Mouse (Mus musculus): ENCODE data around the gene Gdnf. TPM values are rescaled to one million over a fixed set of nuclear protein-coding genes. Genes with fewer than 3 reads are reported as not detected.

The Gdnf gene
- polyA plus RNA-seq, 1 experiment from 2014 or later, result 0.23 TPM

DNA sequence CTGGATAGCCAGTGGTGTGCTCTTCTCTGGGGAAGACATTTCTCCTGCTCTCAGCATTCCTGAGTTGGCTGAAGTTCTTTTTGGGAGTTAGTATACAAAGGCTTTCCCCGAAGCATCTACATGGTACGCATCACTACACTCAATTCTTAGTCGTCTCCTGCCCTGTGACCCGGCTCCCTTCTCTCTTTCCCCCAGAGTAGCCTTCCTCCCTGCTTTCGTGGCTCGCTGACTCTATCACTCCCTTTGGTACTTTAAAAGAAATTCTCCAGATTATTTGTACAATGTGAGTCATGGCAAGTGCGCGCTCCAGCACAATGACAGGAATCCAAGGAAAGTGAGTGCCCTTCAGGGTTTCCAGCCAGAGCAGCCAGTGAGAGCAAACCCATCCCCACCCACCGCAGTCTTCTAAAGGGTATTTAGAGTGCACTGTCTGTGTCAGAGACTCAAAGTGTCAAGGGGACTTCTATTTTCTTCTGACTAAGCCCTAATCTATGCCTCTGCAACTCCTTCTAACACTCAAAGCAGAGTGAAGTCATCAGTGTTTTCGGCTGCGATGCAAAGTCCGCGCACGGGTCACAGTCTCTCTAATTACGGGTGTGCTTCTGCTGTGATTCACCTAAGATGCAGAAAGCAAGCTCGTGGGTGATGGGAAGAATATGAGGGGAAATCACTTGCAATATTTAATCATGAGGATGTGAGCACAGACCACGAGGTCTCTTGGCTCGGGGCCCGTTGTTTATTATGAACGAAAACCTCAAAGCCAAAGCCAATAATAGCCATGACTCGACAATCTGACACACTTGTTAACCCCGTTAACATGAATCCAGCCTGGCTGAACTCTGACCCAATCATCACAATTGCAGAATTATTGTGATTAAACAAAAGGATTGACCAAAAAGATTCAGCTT is 67.2 kb downstream of the Gdnf start:
- Histone ChIP-seq H3K4me3 (ENCODE audit: low read length) (no peak overlapping the region), H3K9me3 (ENCODE audit: control insufficient read depth, low read length) (no peaks in the 10 kb centered on the region), H3K4me2 (ENCODE audit: low read length) (peak overlapping the region; percentile 27), H3K27ac (ENCODE audit: low read depth, low read length) (no peak overlapping the region), H3K4me1 (ENCODE audit: control insufficient read depth, insufficient read depth, low read depth, low read length) (peaks cover 4% of the 10 kb centered on the region; the same call in 1 of the 2 replicates), H3K27me3 (replicated peaks; ENCODE audit: control insufficient read depth, insufficient read depth, low read length) (no peaks in the 10 kb centered on the region), H3K36me3 (ENCODE audit: control insufficient read depth, insufficient read depth, low read length) (no peaks in the 10 kb centered on the region; the same call in 1 of the 2 replicates), H3K9ac (ENCODE audit: low read depth, low read length) (no peak overlapping the region)
- peak; percentile 37 for ATAC-seq
- WGBS, result 36% methylated on average over 22 of the region's 22 CpGs

DNA sequence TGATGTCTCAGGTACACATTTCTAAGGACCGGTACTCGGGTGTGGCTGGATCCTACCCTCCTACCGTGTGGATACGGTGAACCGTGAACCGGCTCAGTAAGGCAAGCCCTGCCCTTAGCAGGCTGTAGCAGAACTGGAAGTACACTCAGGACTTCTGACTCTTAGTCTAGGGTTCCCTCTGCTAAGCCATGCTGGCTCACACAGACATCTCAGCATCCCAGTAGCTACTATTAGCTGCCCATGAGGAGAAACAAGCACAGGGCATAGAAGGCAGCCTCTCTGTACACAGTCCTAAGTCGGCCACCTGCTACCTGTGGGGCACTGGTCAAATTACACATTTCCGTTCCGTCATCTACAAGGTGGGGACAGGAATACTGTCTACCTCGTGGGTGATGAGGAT is 68.2 kb downstream of the Gdnf start:
- H3K4me2 ChIP-seq (ENCODE audit: low read length), result no peak overlapping the region
- WGBS, result 64% methylated on average over 10 of the region's 10 CpGs
- ATAC-seq, result 0 out of 2 replicates have a peak, but pooled peaks have one; percentile 12
- no peaks in the 10 kb centered on the region for H3K9me3 ChIP-seq (ENCODE audit: control insufficient read depth, low read length)
- no peak overlapping the region for H3K4me3 ChIP-seq (ENCODE audit: low read length)
- H3K4me1 ChIP-seq (ENCODE audit: control insufficient read depth, insufficient read depth, low read depth, low read length), result peaks cover 4% of the 10 kb centered on the region; the same call in 1 of the 2 replicates
- no peak overlapping the region for H3K9ac ChIP-seq (ENCODE audit: low read depth, low read length)
- no peak overlapping the region for H3K27ac ChIP-seq (ENCODE audit: low read depth, low read length)
- peaks cover under 1% of the 10 kb centered on the region; the same call in 1 of the 2 replicates for H3K36me3 ChIP-seq (ENCODE audit: control insufficient read depth, insufficient read depth, low read length)
- H3K27me3 ChIP-seq (replicated peaks; ENCODE audit: control insufficient read depth, insufficient read depth, low read length), result no peaks in the 10 kb centered on the region

DNA sequence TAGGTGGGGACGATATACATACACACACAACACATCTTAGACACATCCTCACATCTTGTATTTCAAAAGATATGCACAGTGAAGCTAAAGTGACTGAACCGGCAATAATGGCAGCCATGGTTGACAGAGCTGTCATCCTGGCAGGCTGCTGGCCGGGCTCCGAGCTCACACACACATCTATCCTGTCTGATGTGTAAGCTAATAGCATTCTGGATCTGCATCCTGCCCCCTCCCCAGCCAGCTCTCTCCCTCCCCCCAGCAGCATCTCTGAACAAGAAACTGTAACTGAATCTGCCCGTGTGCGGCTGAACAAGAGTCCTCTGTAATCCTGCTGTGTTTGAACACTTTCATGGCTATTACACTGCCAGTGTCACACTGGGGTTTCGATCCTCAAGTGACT is 69.3 kb downstream of the Gdnf start:
- Histone ChIP-seq H3K9me3 (ENCODE audit: control insufficient read depth, low read length) (no peaks in the 10 kb centered on the region), H3K4me3 (ENCODE audit: low read length) (no peak overlapping the region), H3K36me3 (ENCODE audit: control insufficient read depth, insufficient read depth, low read length) (peaks cover 3% of the 10 kb centered on the region; the same call in 1 of the 2 replicates), H3K27ac (ENCODE audit: low read depth, low read length) (no peak overlapping the region), H3K27me3 (replicated peaks; ENCODE audit: control insufficient read depth, insufficient read depth, low read length) (no peaks in the 10 kb centered on the region), H3K4me2 (ENCODE audit: low read length) (no peak overlapping the region), H3K4me1 (ENCODE audit: control insufficient read depth, insufficient read depth, low read depth, low read length) (peaks cover 4% of the 10 kb centered on the region; the same call in 1 of the 2 replicates), H3K9ac (ENCODE audit: low read depth, low read length) (no peak overlapping the region)
- peak; percentile 31; the same call in 1 of the 2 replicates for ATAC-seq
- WGBS, result 35% methylated on average over 7 of the region's 7 CpGs

DNA sequence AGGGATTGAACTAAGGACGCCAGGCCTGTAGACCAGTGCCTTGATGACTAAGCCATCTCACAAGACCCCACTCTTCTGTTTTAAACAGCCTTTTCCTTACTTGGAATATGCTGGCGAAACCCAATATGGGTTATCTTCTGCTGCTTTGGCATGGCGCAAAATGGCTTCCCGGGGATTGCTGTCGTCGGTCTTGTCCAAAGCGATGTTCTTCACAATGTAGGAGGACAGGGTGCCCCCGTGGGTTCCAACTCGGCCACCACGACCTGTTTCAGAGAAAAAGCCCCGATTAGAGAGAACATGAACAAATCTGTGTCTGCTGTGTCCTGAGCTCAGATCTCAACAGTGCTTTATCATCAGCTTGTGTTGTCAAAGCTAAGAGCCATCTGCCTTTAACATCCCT is 73.5 kb downstream of the Gdnf start:
- Histone ChIP-seq H3K9ac (ENCODE audit: low read depth, low read length) (no peak overlapping the region), H3K9me3 (ENCODE audit: control insufficient read depth, low read length) (no peaks in the 10 kb centered on the region), H3K36me3 (ENCODE audit: control insufficient read depth, insufficient read depth, low read length) (peaks cover 3% of the 10 kb centered on the region), H3K27ac (ENCODE audit: low read depth, low read length) (no peak overlapping the region), H3K4me2 (ENCODE audit: low read length) (no peak overlapping the region), H3K4me3 (ENCODE audit: low read length) (no peak overlapping the region), H3K27me3 (replicated peaks; ENCODE audit: control insufficient read depth, insufficient read depth, low read length) (no peaks in the 10 kb centered on the region), H3K4me1 (ENCODE audit: control insufficient read depth, insufficient read depth, low read depth, low read length) (no peaks in the 10 kb centered on the region; the same call in 1 of the 2 replicates)
- WGBS, result 92% methylated on average over 11 of the region's 11 CpGs
- no peak for ATAC-seq

DNA sequence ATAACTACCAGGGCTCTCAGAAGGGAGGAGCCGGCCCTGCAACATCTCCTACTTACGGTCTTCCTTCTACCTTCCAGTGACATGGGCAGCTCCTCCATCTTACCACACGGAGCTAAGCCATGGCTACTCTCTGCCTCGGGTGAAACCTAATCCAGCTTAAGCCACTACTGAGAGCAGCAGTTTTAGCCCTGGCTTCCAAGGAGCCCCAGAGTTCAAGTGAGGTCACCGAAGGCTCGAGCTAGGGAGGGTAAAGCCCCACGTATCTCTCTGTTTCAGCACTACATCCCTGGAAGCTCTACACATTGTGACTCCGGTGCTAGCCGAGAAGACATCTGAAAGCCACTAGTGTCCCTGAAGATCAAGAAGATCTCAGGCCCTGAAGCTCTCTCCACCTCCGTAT is 74.5 kb downstream of the Gdnf start:
- Histone ChIP-seq H3K27ac (ENCODE audit: low read depth, low read length) (no peak overlapping the region), H3K4me2 (ENCODE audit: low read length) (no peak overlapping the region), H3K9me3 (ENCODE audit: control insufficient read depth, low read length) (no peaks in the 10 kb centered on the region), H3K27me3 (replicated peaks; ENCODE audit: control insufficient read depth, insufficient read depth, low read length) (no peaks in the 10 kb centered on the region), H3K9ac (ENCODE audit: low read depth, low read length) (no peak overlapping the region), H3K4me3 (ENCODE audit: low read length) (no peak overlapping the region), H3K36me3 (ENCODE audit: control insufficient read depth, insufficient read depth, low read length) (peaks cover 3% of the 10 kb centered on the region), H3K4me1 (ENCODE audit: control insufficient read depth, insufficient read depth, low read depth, low read length) (no peaks in the 10 kb centered on the region; the same call in 1 of the 2 replicates)
- no peak for ATAC-seq
- 80% methylated on average over 10 of the region's 10 CpGs for WGBS

DNA sequence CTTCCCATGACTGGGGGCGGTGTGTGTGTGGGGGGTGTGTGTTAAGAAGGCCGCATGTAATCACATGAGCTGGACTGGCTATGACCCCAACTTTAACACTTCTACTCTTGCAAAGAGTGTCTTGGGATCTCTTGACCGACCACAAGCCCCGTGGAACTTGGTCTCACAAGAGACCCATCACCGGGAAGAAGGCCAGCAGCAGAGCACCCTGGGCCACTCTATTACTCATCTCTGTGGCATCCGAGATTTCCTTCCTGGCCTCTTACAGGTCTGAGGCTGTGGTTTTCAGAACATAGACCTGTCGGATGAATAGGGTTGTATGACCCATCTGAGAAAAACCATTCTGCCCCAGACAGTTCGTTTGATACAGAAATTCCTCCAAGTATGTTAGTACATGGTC is 75.9 kb downstream of the Gdnf start:
- Histone ChIP-seq H3K36me3 (ENCODE audit: control insufficient read depth, insufficient read depth, low read length) (peaks cover 3% of the 10 kb centered on the region), H3K4me2 (ENCODE audit: low read length) (no peak overlapping the region), H3K27ac (ENCODE audit: low read depth, low read length) (no peak overlapping the region), H3K4me1 (ENCODE audit: control insufficient read depth, insufficient read depth, low read depth, low read length) (no peaks in the 10 kb centered on the region), H3K9ac (ENCODE audit: low read depth, low read length) (no peak overlapping the region), H3K9me3 (ENCODE audit: control insufficient read depth, low read length) (no peaks in the 10 kb centered on the region), H3K4me3 (ENCODE audit: low read length) (no peak overlapping the region), H3K27me3 (replicated peaks; ENCODE audit: control insufficient read depth, insufficient read depth, low read length) (no peaks in the 10 kb centered on the region)
- 87% methylated on average over 8 of the region's 8 CpGs for WGBS
- no peak for ATAC-seq

Measured in hindbrain, embryonic 16.5 days (tissue).